Mouse (Mus musculus) erythroblast, embryonic 14.5 days (primary cell): Measurements from ENCODE around the gene Tenm4.

Source experiments
- GATA1 ChIP-seq: IDR thresholded peaks from 2 replicates; pipeline ENCODE4 v1.6.1; 2012; ENCODE audit warnings: low read length, inconsistent platforms, mixed read lengths
- TAL1 ChIP-seq: IDR thresholded peaks from 3 replicates; pipeline ENCODE4 v1.6.1; 2012; ENCODE audit warnings: low read length, inconsistent platforms, mixed read lengths

DNA sequence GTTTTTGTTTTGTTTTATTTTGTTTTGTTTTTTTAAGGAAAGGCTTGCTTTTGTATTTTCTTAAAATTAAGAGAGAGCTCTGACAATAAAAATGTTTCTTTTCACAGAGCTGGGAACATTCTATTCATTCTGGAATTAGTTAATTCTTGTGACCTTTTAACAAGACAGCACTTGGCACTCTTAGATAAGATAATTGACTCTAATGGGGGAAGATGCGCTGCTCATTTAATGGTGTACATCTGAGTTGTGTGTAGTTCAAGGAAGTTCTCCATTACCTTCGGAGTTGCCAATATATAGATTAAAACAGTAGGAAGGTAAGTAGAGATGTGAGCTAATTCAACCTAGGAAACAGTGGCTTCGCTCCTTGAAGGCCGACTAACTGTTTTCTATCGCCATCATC lies 554.6 kb downstream of the Tenm4 start:
- no peak for TF ChIP-seq TAL1
- TF ChIP-seq GATA1, result no peak
